16 mouse cellular contexts compared by ENCODE assay signal in the genomic region with DNA sequence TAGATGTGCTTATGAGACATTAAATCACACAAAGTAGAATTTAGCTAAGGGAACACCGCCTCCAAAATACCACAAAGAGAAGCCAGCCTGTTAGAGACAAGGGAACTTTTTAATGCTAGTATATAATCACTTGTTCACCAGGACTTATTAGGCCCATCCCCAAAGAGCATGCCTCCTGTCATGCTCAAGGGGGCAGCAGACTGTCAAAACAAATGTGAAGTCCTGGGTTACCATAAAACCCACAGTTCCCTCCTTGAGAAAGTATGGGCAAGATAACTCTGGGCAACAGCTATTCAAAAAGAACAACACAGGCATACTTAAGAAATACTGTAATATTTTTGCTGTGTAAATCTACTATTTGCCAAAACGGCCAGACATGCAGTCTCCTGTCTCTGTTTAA. TPM values are rescaled to one million over a fixed set of nuclear protein-coding genes. Genes with fewer than 3 reads are reported as not detected.
A peak's percentile ranks its signal among the peaks of the same experiment; 100 is the strongest.
DNase-seq lines count a peak whose midpoint lies in the region; ATAC-seq and TF ChIP-seq lines count a peak whose summit lies in the region.
"Had no signal": no experiment of that assay in that cellular context is flagged by ENCODE, and none has a peak within 500 bp of the region (broad histone marks: within the 10 kb centered on the region; RNA-seq: fewer than 3 reads in every experiment).

No protein-coding gene starts in this region.

- no peak for TF ChIP-seq EP300 in heart, postnatal 0 days (IDR thresholded peaks at IDR 0.05; ENCODE audit: low read depth)
- no peak for TF ChIP-seq EP300 in liver, embryonic 14.5 days (IDR thresholded peaks at IDR 0.05; ENCODE audit: low read depth)

- no peak overlapping the region for H3K27ac ChIP-seq in heart, postnatal 0 days (ENCODE audit: low read depth)
- no peak overlapping the region for H3K27ac ChIP-seq in liver, embryonic 14.5 days
- no peak overlapping the region for H3K27ac ChIP-seq in midbrain, postnatal 0 days (ENCODE audit: low read depth, low read length)
- H3K27ac ChIP-seq: gastrocnemius, adult 2 months; heart, embryonic 13.5 days had no signal

- no peak for DNase-seq in heart, postnatal 0 days (ENCODE audit: low spot score)
- no peak for DNase-seq in heart, adult 8-10 months (ENCODE audit: low spot score)
- DNase-seq in A20 (ENCODE audit: low read depth, low spot score) = peak; percentile 43
- peak; percentile 59 for DNase-seq in T-cell, adult 2 months (ENCODE audit: low spot score)
- no peak for DNase-seq in liver, embryonic 14.5 days (ENCODE audit: low read depth in 3 of 3, low spot score in 3 of 3)
- no peak for DNase-seq in midbrain, postnatal 0 days (ENCODE audit: low spot score)
- no peak for DNase-seq in embryo, embryonic 10 days (ENCODE audit: low spot score)
- no peak for DNase-seq in urinary bladder, adult 18-20 months (ENCODE audit: low spot score in 2 of 2)
- DNase-seq: adrenal gland, adult 8-10 months; gastrocnemius, adult 2 months; kidney, postnatal 4 days had no signal

- H3K4me3 ChIP-seq in heart, postnatal 0 days (ENCODE audit: low read depth, low read length) = no peak overlapping the region
- no peak overlapping the region for H3K4me3 ChIP-seq in liver, embryonic 14.5 days (ENCODE audit: insufficient read depth in 1 of 2, low read depth in 2 of 2, low read length in 2 of 2)
- H3K4me3 ChIP-seq in midbrain, postnatal 0 days (ENCODE audit: low read depth, low read length) = no peak overlapping the region
- H3K4me3 ChIP-seq: erythroblast, embryonic 14.5 days; gastrocnemius, adult 2 months; heart, embryonic 13.5 days; myocyte had no signal

- no peaks in the 10 kb centered on the region for H3K9me3 ChIP-seq in heart, postnatal 0 days (replicated peaks; ENCODE audit: control insufficient read depth, low read length)
- H3K9me3 ChIP-seq in liver, embryonic 14.5 days (ENCODE audit: control insufficient read depth, low read length) = no peaks in the 10 kb centered on the region
- no peaks in the 10 kb centered on the region for H3K9me3 ChIP-seq in midbrain, postnatal 0 days (ENCODE audit: low read length)

- H3K9ac ChIP-seq in heart, postnatal 0 days (replicated peaks; ENCODE audit: low read depth, low read length) = no peak overlapping the region
- H3K9ac ChIP-seq in liver, embryonic 14.5 days (replicated peaks) = no peak overlapping the region
- H3K9ac ChIP-seq in midbrain, postnatal 0 days (replicated peaks; ENCODE audit: low read length, poor library complexity, severe bottlenecking) = no peak overlapping the region
- H3K9ac ChIP-seq: heart, embryonic 13.5 days had no signal

- no peaks in the 10 kb centered on the region for H3K27me3 ChIP-seq in heart, postnatal 0 days (ENCODE audit: control insufficient read depth, insufficient read depth, low read length)
- no peaks in the 10 kb centered on the region for H3K27me3 ChIP-seq in liver, embryonic 14.5 days (ENCODE audit: control insufficient read depth, insufficient read depth, low read length)
- H3K27me3 ChIP-seq in midbrain, postnatal 0 days (ENCODE audit: insufficient read depth, low read length) = no peaks in the 10 kb centered on the region
- H3K27me3 ChIP-seq: heart, embryonic 13.5 days had no signal

- peak; percentile 13; the same call in 1 of the 2 replicates for TF ChIP-seq CTCF in heart, postnatal 0 days (IDR thresholded peaks at IDR 0.05; ENCODE audit: low read depth)
- peak; percentile 50; the same call in 1 of the 2 replicates for TF ChIP-seq CTCF in liver, embryonic 14.5 days (IDR thresholded peaks at IDR 0.05; ENCODE audit: low read depth)
- no peak for TF ChIP-seq CTCF in midbrain, postnatal 0 days (IDR thresholded peaks at IDR 0.05)

- 59% methylated on average over 2 of the region's 2 CpGs for WGBS in heart, postnatal 0 days
- 52% methylated on average over 2 of the region's 2 CpGs for WGBS in liver, embryonic 14.5 days (ENCODE audit: insufficient replicate concordance)
- WGBS in midbrain, postnatal 0 days = 68% methylated on average over 2 of the region's 2 CpGs

- no peaks in the 10 kb centered on the region for H3K4me1 ChIP-seq in heart, postnatal 0 days (ENCODE audit: control insufficient read depth, insufficient read depth)
- H3K4me1 ChIP-seq in liver, embryonic 14.5 days (replicated peaks; ENCODE audit: control insufficient read depth in 2 of 2, insufficient read depth in 2 of 2, low read length in 1 of 2) = peaks cover 8 to 19% of the 10 kb centered on the region in 2 experiments
- no peaks in the 10 kb centered on the region for H3K4me1 ChIP-seq in midbrain, postnatal 0 days (ENCODE audit: insufficient read depth, low read length)

- ATAC-seq in heart, postnatal 0 days (ENCODE audit: insufficient read depth, low read depth) = no peak
- 0 out of 2 replicates have a peak, but pooled peaks have one; percentile 38 for ATAC-seq in liver, embryonic 14.5 days (ENCODE audit: insufficient read depth)
- no peak for ATAC-seq in midbrain, postnatal 0 days (ENCODE audit: low FRiP score)

- no peaks in the 10 kb centered on the region for H3K36me3 ChIP-seq in heart, postnatal 0 days (replicated peaks; ENCODE audit: control insufficient read depth, insufficient read depth, low read length)
- H3K36me3 ChIP-seq in liver, embryonic 14.5 days (replicated peaks; ENCODE audit: control insufficient read depth, insufficient read depth, low read depth) = no peaks in the 10 kb centered on the region
- H3K36me3 ChIP-seq in midbrain, postnatal 0 days (ENCODE audit: insufficient read depth, low read length) = no peaks in the 10 kb centered on the region
- H3K36me3 ChIP-seq: heart, embryonic 13.5 days had no signal

- H3K4me2 ChIP-seq in heart, postnatal 0 days (ENCODE audit: low read depth, low read length) = no peak overlapping the region
- no peak overlapping the region for H3K4me2 ChIP-seq in liver, embryonic 14.5 days (ENCODE audit: low read depth)
- H3K4me2 ChIP-seq in midbrain, postnatal 0 days (ENCODE audit: low read depth, low read length, poor library complexity, severe bottlenecking) = no peak overlapping the region
- H3K4me2 ChIP-seq: heart, embryonic 13.5 days had no signal

RNA-seq across cellular contexts. Expression of a gene that starts 18.3 kb away (rescaled TPM):
- total RNA-seq in heart, postnatal 0 days (2014; rRNA removed; ENCODE audit: low replicate concordance) = 6.0 and 8.4 TPM in 2 replicates
- polyA plus RNA-seq in heart, postnatal 0 days (2015; fragmentation: Nextera tagmentation; extraction: Ambion mirVana) = 8.8 and 10.4 TPM in 2 replicates
- total RNA-seq in heart, adult 8-10 months (2022) = 10 to 100 TPM; 11.0 to 13.8 (median 11.5) TPM
- 4.1 and 5.3 TPM in 2 replicates for polyA plus RNA-seq in liver, embryonic 14.5 days (2012; rRNA removed)
- polyA plus RNA-seq in liver, embryonic 14.5 days (2014; fragmentation: Nextera tagmentation; extraction: Ambion mirVana) = 7.6 and 7.8 TPM in 2 replicates
- 23.7 and 30.9 TPM in 2 replicates for total RNA-seq in midbrain, postnatal 0 days (2014; rRNA removed)
- polyA plus RNA-seq in midbrain, postnatal 0 days (2015; fragmentation: Nextera tagmentation; extraction: Ambion mirVana) = 21.4 and 22.1 TPM in 2 replicates

RNA-seq across cellular contexts. Expression of a gene that starts 38.0 kb away (rescaled TPM):
- total RNA-seq in heart, postnatal 0 days (2014; rRNA removed; ENCODE audit: low replicate concordance) = 0.08 TPM in 1 of 2 replicates, not detected in the other
- 0.04 TPM in 1 of 2 replicates, not detected in the other for polyA plus RNA-seq in heart, postnatal 0 days (2015; fragmentation: Nextera tagmentation; extraction: Ambion mirVana)
- not detected for total RNA-seq in heart, adult 8-10 months (2022)
- polyA plus RNA-seq in liver, embryonic 14.5 days (2012; rRNA removed) = not detected in 2 replicates
- not detected in 2 replicates for polyA plus RNA-seq in liver, embryonic 14.5 days (2014; fragmentation: Nextera tagmentation; extraction: Ambion mirVana)
- 0.28 and 0.55 TPM in 2 replicates for total RNA-seq in midbrain, postnatal 0 days (2014; rRNA removed)
- 0.53 TPM in 2 replicates for polyA plus RNA-seq in midbrain, postnatal 0 days (2015; fragmentation: Nextera tagmentation; extraction: Ambion mirVana)
- total RNA-seq: gastrocnemius, adult 2 months had no signal
- polyA plus RNA-seq: erythroblast, embryonic 14.5 days; heart, embryonic 13.5 days; lung, embryonic 16.5 days; myocyte; spleen, adult 2 months had no signal

Comparison
In these comparisons a context has a peak if more than half of its experiments do, and no peak if none do; other contexts are left out.
1. DNase-seq: peak in A20 (single experiment) and T-cell, adult 2 months (single experiment); none in heart, postnatal 0 days (single experiment), heart, adult 8-10 months (single experiment), liver, embryonic 14.5 days (0 of 3), midbrain, postnatal 0 days (single experiment), embryo, embryonic 10 days (single experiment) and urinary bladder, adult 18-20 months (0 of 2).